Mouse (Mus musculus) lung, embryonic 14.5 days (tissue): ENCODE data around the gene Ctrb1. TPM values are rescaled to one million over a fixed set of nuclear protein-coding genes. Genes with fewer than 3 reads are reported as not detected.

Experiments
- ATAC-seq: fragments of 200-750 bp; cut with Nextera tagmentation; 2 replicates; pipeline ENCODE4 v1.8.0; 2017; ENCODE audit warnings: mild to moderate bottlenecking, moderate TSS enrichment, moderate library complexity; ENCODE audit not compliant: insufficient read depth
- DNase-seq: peaks from one replicate; pipeline ENCODE4 v3.0.0-alpha.2; 2015
- H3K27ac ChIP-seq: fragments of 300-500 bp; sonication (generic); 2 replicates; pipeline ENCODE4 v1.5.1; 2014; ENCODE audit warnings: low read depth, mild to moderate bottlenecking, moderate library complexity
- H3K27me3 ChIP-seq: fragments of 300-500 bp; sonication (generic); 2 replicates; pipeline ENCODE4 v1.6.1; 2014; ENCODE audit warnings: low read length, control low read depth; ENCODE audit not compliant: insufficient read depth
- H3K36me3 ChIP-seq: fragments of 300-500 bp; sonication (generic); 2 replicates; pipeline ENCODE4 v1.6.1; 2014; ENCODE audit warnings: control low read depth; ENCODE audit not compliant: insufficient read depth
- H3K4me1 ChIP-seq: fragments of 300-500 bp; sonication (generic); 2 replicates; pipeline ENCODE4 v1.6.1; 2014; ENCODE audit warnings: antibody characterized with exemption, control low read depth; ENCODE audit not compliant: insufficient read depth
- H3K4me2 ChIP-seq: fragments of 300-500 bp; sonication (generic); 2 replicates; pipeline ENCODE4 v1.6.1; 2014; ENCODE audit warnings: mild to moderate bottlenecking
- H3K4me3 ChIP-seq: fragments of 300-500 bp; sonication (generic); 2 replicates; pipeline ENCODE4 v1.5.1; 2014; ENCODE audit warnings: low read depth, low read length
- H3K9ac ChIP-seq: fragments of 300-500 bp; sonication (generic); 2 replicates; pipeline ENCODE4 v1.6.1; 2014
- H3K9me3 ChIP-seq: fragments of 300-500 bp; sonication (generic); 2 replicates; pipeline ENCODE4 v1.6.1; 2016; ENCODE audit warnings: low read depth, low read length, control low read depth
- CTCF ChIP-seq: IDR thresholded peaks from 2 replicates; pipeline ENCODE4 v1.5.1; 2016; ENCODE audit warnings: antibody characterized with exemption, low read depth
- microRNA-seq: library from miRNA; unstranded; fragments of <30 nt; microRNA quantifications from one replicate; pipeline ENCODE4, GENCODE M21; 2016; ENCODE audit warnings: borderline number of aligned reads
- polyA plus RNA-seq: library from polyadenylated mRNA; unstranded; fragments of >200 nt; fragmentation: Nextera tagmentation; extraction: Ambion mirVana; gene quantifications from 2 replicates; pipeline ENCODE4 v1.2.1, GENCODE M21; 2014

Gene Ctrb1
- polyA plus RNA-seq, 1 experiment from 2014 or later = not detected

DNA sequence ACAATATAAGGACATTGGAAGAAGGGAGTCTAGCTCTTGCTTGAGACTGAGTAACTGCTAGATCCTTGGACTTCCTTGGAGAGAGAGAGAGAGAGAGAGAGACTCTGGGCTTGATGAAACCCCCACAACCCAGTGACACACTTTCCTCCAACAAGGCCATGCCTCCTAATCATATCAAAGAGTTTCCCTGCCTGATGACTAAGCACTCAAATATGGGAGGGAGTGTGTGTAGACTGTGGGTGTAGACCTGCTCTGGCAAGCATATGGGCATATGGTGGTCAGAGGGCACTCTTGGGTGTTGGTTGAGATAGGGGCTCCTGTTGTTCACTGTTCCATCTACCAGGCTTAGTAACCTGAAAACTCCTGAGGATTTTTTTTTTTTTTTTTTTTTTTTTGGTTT lies 52.7 kb downstream of the Ctrb1 start:
- no peaks in the 10 kb centered on the region for H3K9me3 ChIP-seq
- TF ChIP-seq CTCF = no peak
- H3K9ac ChIP-seq = no peak overlapping the region
- no peak overlapping the region for H3K4me3 ChIP-seq
- no peak overlapping the region for H3K27ac ChIP-seq
- no peak overlapping the region for H3K4me2 ChIP-seq
- DNase-seq (no peak), ATAC-seq (no peak)
- no peaks in the 10 kb centered on the region for H3K27me3 ChIP-seq
- no peaks in the 10 kb centered on the region for H3K36me3 ChIP-seq
- H3K4me1 ChIP-seq = 0 out of 2 replicates have a peak, but pooled peaks cover 5% of the 10 kb centered on the region

Small RNA genes lying within 50 kb of the gene (microRNA-seq; reads per million reads assigned to microRNA genes)
- gene Mir7076 = not detected

Other genes with a start within 250 kb of the Ctrb1 start
- gene Wdr59, start 168.9 kb downstream of the Ctrb1 start, polyA plus RNA-seq = 4.4 TPM in 2 replicates
- 39.4 and 51.6 TPM in 2 replicates for gene Znrf1, start 154.9 kb downstream of the Ctrb1 start, polyA plus RNA-seq
- 0.30 TPM in 2 replicates for gene Ldhd, start 60.6 kb downstream of the Ctrb1 start, polyA plus RNA-seq
- gene Zfp1, start 47.6 kb downstream of the Ctrb1 start, polyA plus RNA-seq = 22.0 and 22.5 TPM in 2 replicates
- gene Bcar1, start 52.8 kb upstream of the Ctrb1 start, polyA plus RNA-seq = 54.5 and 56.3 TPM in 2 replicates
- 195 and 200 TPM in 2 replicates for gene Cfdp1, start 163.3 kb upstream of the Ctrb1 start, polyA plus RNA-seq
- 7.0 and 7.3 TPM in 2 replicates for gene Tmem170, start 185.7 kb upstream of the Ctrb1 start, polyA plus RNA-seq
- gene Chst5, start 219.4 kb upstream of the Ctrb1 start, polyA plus RNA-seq = 5.3 and 6.6 TPM in 2 replicates
- gene Tmem231, start 242.9 kb upstream of the Ctrb1 start, polyA plus RNA-seq = 18.7 and 18.9 TPM in 2 replicates
- gene Gabarapl2, start 249.7 kb upstream of the Ctrb1 start, polyA plus RNA-seq = 147 and 163 TPM in 2 replicates